Mouse (Mus musculus) small intestine, adult 2 months (tissue): ENCODE results near the gene Cenpv.

ENCODE experiments used
- CTCF ChIP-seq: fragments of 200-500 bp; IDR thresholded peaks from 2 replicates; pipeline ENCODE4 v1.5.1; 2012; ENCODE audit warnings: low read depth, mild to moderate bottlenecking, control low read depth, inconsistent platforms, low read length, moderate library complexity, mixed read lengths; ENCODE audit not compliant: insufficient replicate concordance, insufficient read length; ENCODE audit errors: extremely low read depth
- POLR2A ChIP-seq: fragments of 200-500 bp; IDR thresholded peaks from 2 replicates; pipeline ENCODE4 v1.6.1; 2012; ENCODE audit warnings: low read depth, mild to moderate bottlenecking, control low read depth, inconsistent platforms, low read length, moderate library complexity

DNA sequence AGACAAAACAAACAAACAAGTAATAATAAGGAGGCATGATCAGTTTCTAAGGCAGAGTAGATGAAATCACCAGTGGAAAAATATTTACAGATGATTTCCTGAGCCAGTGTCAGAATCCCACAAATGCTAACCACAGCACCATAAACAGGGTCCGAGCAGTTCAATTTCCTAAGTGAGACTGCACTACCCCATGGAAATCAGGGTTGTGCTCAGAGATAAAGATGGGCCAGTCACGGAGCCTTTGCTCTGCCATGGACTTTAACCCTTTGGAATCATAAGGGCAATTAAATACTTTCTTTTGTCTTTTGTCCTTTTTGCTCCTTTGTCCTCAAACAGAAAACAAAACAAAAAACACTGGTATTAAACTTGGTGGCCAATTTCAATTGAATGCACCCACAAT is 16.8 kb downstream of the Cenpv start:
- TF ChIP-seq CTCF (no peak), POLR2A (no peak)
